Mouse (Mus musculus) neural tube, embryonic 11.5 days (tissue): Measurements from ENCODE around the gene Hmgn3. TPM values are rescaled to one million over a fixed set of nuclear protein-coding genes. Genes with fewer than 3 reads are reported as not detected.

Source experiments
- ATAC-seq: fragments of 200-750 bp; cut with Nextera tagmentation; 2 replicates; pipeline ENCODE4 v1.8.0; 2017; ENCODE audit warnings: moderate number of reproducible peaks, mild to moderate bottlenecking, moderate TSS enrichment, moderate library complexity; ENCODE audit not compliant: insufficient read depth, low FRiP score, low TSS enrichment
- DNase-seq: peaks from one replicate; pipeline ENCODE4 v3.0.0-alpha.2; 2015; ENCODE audit warnings: low spot score
- H3K27ac ChIP-seq: fragments of 300-500 bp; sonication (generic); 2 replicates; pipeline ENCODE4 v1.5.1; 2014; ENCODE audit warnings: low read depth, mild to moderate bottlenecking, low read length
- H3K27me3 ChIP-seq: fragments of 300-500 bp; sonication (generic); 2 replicates; pipeline ENCODE4 v1.6.1; 2014; ENCODE audit warnings: mild to moderate bottlenecking, low read length, mixed read lengths; ENCODE audit not compliant: control insufficient read depth, insufficient read depth
- H3K36me3 ChIP-seq: fragments of 300-500 bp; sonication (generic); 2 replicates; pipeline ENCODE4 v1.6.1; 2014; ENCODE audit warnings: mild to moderate bottlenecking, low read length, moderate library complexity, mixed read lengths; ENCODE audit not compliant: control insufficient read depth, insufficient read depth
- H3K4me1 ChIP-seq: fragments of 300-500 bp; sonication (generic); 2 replicates; pipeline ENCODE4 v1.6.1; 2014; ENCODE audit warnings: low read length, mixed read lengths; ENCODE audit not compliant: control insufficient read depth, insufficient read depth
- H3K4me2 ChIP-seq: fragments of 300-500 bp; sonication (generic); 2 replicates; pipeline ENCODE4 v1.6.1; 2014; ENCODE audit warnings: low read depth, mild to moderate bottlenecking, moderate library complexity
- H3K4me3 ChIP-seq: fragments of 300-500 bp; sonication (generic); 2 replicates; pipeline ENCODE4 v1.5.1; 2014; ENCODE audit warnings: low read depth, low read length
- H3K9ac ChIP-seq: fragments of 300-500 bp; sonication (generic); 2 replicates; pipeline ENCODE4 v1.6.1; 2014; ENCODE audit warnings: mild to moderate bottlenecking, low read length
- H3K9me3 ChIP-seq: fragments of 300-500 bp; sonication (generic); 2 replicates; pipeline ENCODE4 v1.6.1; 2016; ENCODE audit warnings: low read length; ENCODE audit not compliant: control insufficient read depth
- WGBS: fragments of 180-500 bp; shearing (Covaris S2); extraction: QIAGEN DNeasy Blood & Tissue Kit; methylation state at CpG from one replicate; pipeline ENCODE4 v1.1.7; 2014; 5-methylcytosine and 5-hydroxymethylcytosine counted together
- polyA plus RNA-seq: library from polyadenylated mRNA; unstranded; fragments of >200 nt; fragmentation: Nextera tagmentation; extraction: Ambion mirVana; gene quantifications from 2 replicates; pipeline ENCODE4 v1.2.1, GENCODE M21; 2014

Hmgn3 gene
- polyA plus RNA-seq, 1 experiment from 2014 or later = 103 TPM

GRCm38 (mm10) chr9:83119211-83119610 lies 27.3 kb downstream of the Hmgn3 start:
- H3K36me3 ChIP-seq = no peaks in the 10 kb centered on the region
- WGBS = 80% methylated on average over 2 of the region's 2 CpGs
- H3K4me2 ChIP-seq = no peak overlapping the region
- ATAC-seq = no peak
- no peaks in the 10 kb centered on the region for H3K27me3 ChIP-seq
- H3K9ac ChIP-seq = no peak overlapping the region
- H3K4me1 ChIP-seq = no peaks in the 10 kb centered on the region
- H3K4me3 ChIP-seq = no peak overlapping the region
- no peak for DNase-seq
- H3K9me3 ChIP-seq = no peaks in the 10 kb centered on the region
- no peak overlapping the region for H3K27ac ChIP-seq

- H3K36me3 ChIP-seq = no peaks in the 10 kb centered on the region
- H3K9ac ChIP-seq = no peak overlapping the region
- DNase-seq = no peak
- H3K27ac ChIP-seq = no peak overlapping the region
- H3K9me3 ChIP-seq = no peaks in the 10 kb centered on the region
- H3K4me3 ChIP-seq = no peak overlapping the region
- no peaks in the 10 kb centered on the region for H3K4me1 ChIP-seq
- H3K4me2 ChIP-seq = no peak overlapping the region
- no peaks in the 10 kb centered on the region for H3K27me3 ChIP-seq
- 89% methylated on average over 7 of the region's 7 CpGs for WGBS
- no peak for ATAC-seq
Observed at GRCm38 (mm10) chr9:83117486-83117885, 29.0 kb downstream of the Hmgn3 start.

GRCm38 (mm10) chr9:83116774-83117474 lies 29.6 kb downstream of the Hmgn3 start:
- no peak overlapping the region for H3K4me3 ChIP-seq
- no peaks in the 10 kb centered on the region for H3K36me3 ChIP-seq
- ATAC-seq (no peak), DNase-seq (no peak)
- H3K4me2 ChIP-seq = no peak overlapping the region
- WGBS = 89% methylated on average over 15 of the region's 15 CpGs
- H3K9ac ChIP-seq = no peak overlapping the region
- H3K27me3 ChIP-seq = no peaks in the 10 kb centered on the region
- H3K27ac ChIP-seq = no peak overlapping the region
- no peaks in the 10 kb centered on the region for H3K4me1 ChIP-seq
- no peaks in the 10 kb centered on the region for H3K9me3 ChIP-seq

GRCm38 (mm10) chr9:83115676-83116075 lies 30.8 kb downstream of the Hmgn3 start:
- ATAC-seq = no peak
- no peak overlapping the region for H3K4me2 ChIP-seq
- no peaks in the 10 kb centered on the region for H3K4me1 ChIP-seq
- no peak overlapping the region for H3K27ac ChIP-seq
- WGBS = 94% methylated on average over 2 of the region's 2 CpGs
- H3K4me3 ChIP-seq = no peak overlapping the region
- no peak overlapping the region for H3K9ac ChIP-seq
- H3K27me3 ChIP-seq = no peaks in the 10 kb centered on the region
- H3K36me3 ChIP-seq = no peaks in the 10 kb centered on the region; the same call in 1 of the 2 replicates
- H3K9me3 ChIP-seq = no peaks in the 10 kb centered on the region
- no peak for DNase-seq

- Histone ChIP-seq H3K27ac (no peak overlapping the region), H3K4me2 (no peak overlapping the region), H3K9ac (no peak overlapping the region), H3K4me3 (no peak overlapping the region), H3K27me3 (no peaks in the 10 kb centered on the region), H3K9me3 (no peaks in the 10 kb centered on the region), H3K36me3 (no peaks in the 10 kb centered on the region; the same call in 1 of the 2 replicates), H3K4me1 (no peaks in the 10 kb centered on the region)
- DNase-seq (no peak), ATAC-seq (no peak)
- 81% methylated on average over 10 of the region's 10 CpGs for WGBS
Observed at GRCm38 (mm10) chr9:83113800-83114217, 32.7 kb downstream of the Hmgn3 start.

GRCm38 (mm10) chr9:83112305-83112768 lies 34.1 kb downstream of the Hmgn3 start:
- no peak overlapping the region for H3K27ac ChIP-seq
- WGBS = 70% methylated on average over 9 of the region's 9 CpGs
- H3K4me3 ChIP-seq = no peak overlapping the region
- H3K36me3 ChIP-seq = no peaks in the 10 kb centered on the region; the same call in 1 of the 2 replicates
- H3K9ac ChIP-seq = no peak overlapping the region
- H3K9me3 ChIP-seq = no peaks in the 10 kb centered on the region
- H3K4me2 ChIP-seq = no peak overlapping the region
- ATAC-seq (no peak), DNase-seq (no peak)
- H3K4me1 ChIP-seq = no peaks in the 10 kb centered on the region
- no peaks in the 10 kb centered on the region for H3K27me3 ChIP-seq

- DNase-seq (no peak), ATAC-seq (no peak)
- Histone ChIP-seq H3K27me3 (no peaks in the 10 kb centered on the region), H3K9me3 (no peaks in the 10 kb centered on the region), H3K9ac (no peak overlapping the region), H3K36me3 (no peaks in the 10 kb centered on the region; the same call in 1 of the 2 replicates), H3K4me3 (no peak overlapping the region), H3K27ac (no peak overlapping the region), H3K4me2 (no peak overlapping the region), H3K4me1 (no peaks in the 10 kb centered on the region)
- 62% methylated on average over 3 of the region's 3 CpGs for WGBS
Observed at GRCm38 (mm10) chr9:83111789-83112188, 34.7 kb downstream of the Hmgn3 start.

GRCm38 (mm10) chr9:83111117-83111686 lies 35.3 kb downstream of the Hmgn3 start:
- Histone ChIP-seq H3K36me3 (no peaks in the 10 kb centered on the region; the same call in 1 of the 2 replicates), H3K4me2 (no peak overlapping the region), H3K9ac (no peak overlapping the region), H3K27me3 (no peaks in the 10 kb centered on the region), H3K4me3 (no peak overlapping the region), H3K9me3 (no peaks in the 10 kb centered on the region), H3K4me1 (no peaks in the 10 kb centered on the region), H3K27ac (no peak overlapping the region)
- 85% methylated on average over 9 of the region's 9 CpGs for WGBS
- no peak for DNase-seq
- no peak for ATAC-seq
